Mouse (Mus musculus) liver, embryonic 15.5 days (tissue): ENCODE data around the gene Dapp1. TPM values are rescaled to one million over a fixed set of nuclear protein-coding genes. Genes with fewer than 3 reads are reported as not detected.
A peak's percentile ranks its signal among the peaks of the same experiment; 100 is the strongest.
"Not testable (repeated sequence)": the region's sequence is repeated elsewhere in the genome, so short reads cannot be mapped to it uniquely, and the experiment has no call there.

Experiments
- ATAC-seq: fragments of 200-750 bp; cut with Nextera tagmentation; 2 replicates; pipeline ENCODE4 v1.8.0; 2017; ENCODE audit warnings: moderate number of reproducible peaks, mild to moderate bottlenecking, moderate library complexity; ENCODE audit not compliant: insufficient read depth
- H3K27ac ChIP-seq: fragments of 300-500 bp; sonication (generic); replicated peaks from 2 replicates; pipeline ENCODE4 v1.5.1; 2015; ENCODE audit warnings: mild to moderate bottlenecking, inconsistent platforms
- H3K27me3 ChIP-seq: fragments of 300-500 bp; sonication (generic); 2 replicates; pipeline ENCODE4 v1.6.1; 2015; ENCODE audit warnings: mild to moderate bottlenecking, inconsistent platforms
- H3K36me3 ChIP-seq: fragments of 300-500 bp; sonication (generic); replicated peaks from 2 replicates; pipeline ENCODE4 v1.6.1; 2015; ENCODE audit warnings: moderate library complexity, mild to moderate bottlenecking, inconsistent platforms
- H3K4me1 ChIP-seq: fragments of 300-500 bp; sonication (generic); replicated peaks from 2 replicates; pipeline ENCODE4 v1.6.1; 2015; ENCODE audit warnings: inconsistent platforms
- H3K4me2 ChIP-seq: fragments of 300-500 bp; sonication (generic); 2 replicates; pipeline ENCODE4 v1.6.1; 2015; ENCODE audit warnings: moderate library complexity, mild to moderate bottlenecking, inconsistent platforms
- H3K4me3 ChIP-seq: fragments of 300-500 bp; sonication (generic); replicated peaks from 2 replicates; pipeline ENCODE4 v1.5.1; 2015; ENCODE audit warnings: mild to moderate bottlenecking, inconsistent platforms
- H3K9ac ChIP-seq: fragments of 300-500 bp; sonication (generic); 2 replicates; pipeline ENCODE4 v1.6.1; 2015; ENCODE audit warnings: moderate library complexity, mild to moderate bottlenecking, inconsistent platforms
- H3K9me3 ChIP-seq: fragments of 300-500 bp; sonication (generic); replicated peaks from 2 replicates; pipeline ENCODE4 v1.6.1; 2016; ENCODE audit warnings: inconsistent platforms
- WGBS: fragments of 180-500 bp; shearing (Covaris S2); methylation state at CpG from one replicate; pipeline ENCODE4 v1.1.7; 2015; ENCODE audit warnings: mixed read lengths; ENCODE audit not compliant: insufficient replicate concordance; 5-methylcytosine and 5-hydroxymethylcytosine counted together
- polyA plus RNA-seq: library from polyadenylated mRNA; unstranded; fragments of >200 nt; fragmentation: Nextera tagmentation; extraction: Ambion mirVana; gene quantifications from 2 replicates; pipeline ENCODE4 v1.2.1, GENCODE M21; 2015

Dapp1 gene
- polyA plus RNA-seq, 1 experiment from 2014 or later, result 12.0 TPM

GRCm38 (mm10) chr3:137954256-137954916 is 27.0 kb downstream of the Dapp1 start:
- H3K4me1 ChIP-seq, result peaks cover 95% of the 10 kb centered on the region
- WGBS, result 56% methylated on average over 23 of the region's 23 CpGs
- no peak overlapping the region for H3K4me2 ChIP-seq

GRCm38 (mm10) chr3:137952914-137953880 is 28.1 kb downstream of the Dapp1 start:
- WGBS, result 10% methylated on average over 14 of the region's 14 CpGs
- Histone ChIP-seq H3K4me3 (0 out of 2 replicates have a peak overlapping the region, but pooled peaks have one; percentile 6), H3K4me2 (peak overlapping the region; percentile 52), H3K36me3 (peaks cover 14% of the 10 kb centered on the region; the same call in 1 of the 2 replicates), H3K27ac (peak overlapping the region; percentile 85), H3K9me3 (no peaks in the 10 kb centered on the region), H3K4me1 (peaks cover 96% of the 10 kb centered on the region), H3K27me3 (no peaks in the 10 kb centered on the region), H3K9ac (no peak overlapping the region)
- peak; percentile 12 for ATAC-seq

More at GRCm38 (mm10) chr3:137954256-137954916, 27.0 kb downstream of the Dapp1 start:
- Histone ChIP-seq H3K9me3 (no peaks in the 10 kb centered on the region), H3K27me3 (no peaks in the 10 kb centered on the region), H3K4me3 (no peak overlapping the region), H3K36me3 (0 out of 2 replicates have a peak, but pooled peaks cover 2% of the 10 kb centered on the region), H3K27ac (peak overlapping the region; percentile 85), H3K9ac (no peak overlapping the region)
- ATAC-seq, result no peak

- H3K36me3 ChIP-seq, result peaks cover 18% of the 10 kb centered on the region; the same call in 1 of the 2 replicates
- no peaks in the 10 kb centered on the region for H3K9me3 ChIP-seq
- 11% methylated on average over 4 of the region's 4 CpGs for WGBS
- no peak overlapping the region for H3K4me3 ChIP-seq
- no peaks in the 10 kb centered on the region for H3K27me3 ChIP-seq
- ATAC-seq, result peak; percentile 53
- peak overlapping the region; percentile 85 for H3K27ac ChIP-seq
- peaks cover 96% of the 10 kb centered on the region for H3K4me1 ChIP-seq
- H3K9ac ChIP-seq, result peak overlapping the region; percentile 29; the same call in 1 of the 2 replicates
- peak overlapping the region; percentile 52 for H3K4me2 ChIP-seq
Observed at GRCm38 (mm10) chr3:137952225-137952913, 29.0 kb downstream of the Dapp1 start.

DNA sequence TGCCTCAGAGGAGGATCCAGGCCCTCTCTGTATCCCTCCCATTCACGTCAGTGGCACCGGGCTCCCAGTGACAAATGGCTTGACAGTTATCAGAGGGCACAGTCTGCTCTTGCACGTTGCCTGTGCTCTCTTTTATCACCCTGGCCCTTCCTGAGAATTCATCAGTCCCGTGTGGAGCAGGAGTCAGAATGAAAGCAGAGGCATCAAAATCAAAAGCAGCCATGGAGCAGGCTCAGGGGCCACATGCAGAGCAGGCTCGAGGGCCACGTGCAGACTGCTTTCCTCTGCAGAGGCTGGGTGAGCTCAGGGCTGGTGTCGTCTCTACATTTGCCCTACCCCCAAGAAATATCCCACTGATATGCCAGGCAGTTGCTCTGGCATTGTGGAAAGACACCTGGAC is 29.5 kb downstream of the Dapp1 start:
- peaks cover 18% of the 10 kb centered on the region; the same call in 1 of the 2 replicates for H3K36me3 ChIP-seq
- peak overlapping the region; percentile 29; the same call in 1 of the 2 replicates for H3K9ac ChIP-seq
- no peak overlapping the region for H3K4me3 ChIP-seq
- no peaks in the 10 kb centered on the region for H3K27me3 ChIP-seq
- peak; percentile 68 for ATAC-seq
- no peaks in the 10 kb centered on the region for H3K9me3 ChIP-seq
- WGBS, result 7% methylated on average over 7 of the region's 7 CpGs
- peak overlapping the region; percentile 85 for H3K27ac ChIP-seq
- H3K4me1 ChIP-seq, result peaks cover 94% of the 10 kb centered on the region
- H3K4me2 ChIP-seq, result peak overlapping the region; percentile 52

GRCm38 (mm10) chr3:137951302-137951701 is 30.0 kb downstream of the Dapp1 start:
- peaks cover 89% of the 10 kb centered on the region for H3K4me1 ChIP-seq
- peaks cover 18% of the 10 kb centered on the region; the same call in 1 of the 2 replicates for H3K36me3 ChIP-seq
- 64% methylated on average over 3 of the region's 3 CpGs for WGBS
- ATAC-seq, H3K4me2 ChIP-seq, H3K27me3 ChIP-seq, H3K4me3 ChIP-seq, H3K9me3 ChIP-seq, H3K9ac ChIP-seq: not testable (repeated sequence)
- H3K27ac ChIP-seq, result peak overlapping the region; percentile 85

DNA sequence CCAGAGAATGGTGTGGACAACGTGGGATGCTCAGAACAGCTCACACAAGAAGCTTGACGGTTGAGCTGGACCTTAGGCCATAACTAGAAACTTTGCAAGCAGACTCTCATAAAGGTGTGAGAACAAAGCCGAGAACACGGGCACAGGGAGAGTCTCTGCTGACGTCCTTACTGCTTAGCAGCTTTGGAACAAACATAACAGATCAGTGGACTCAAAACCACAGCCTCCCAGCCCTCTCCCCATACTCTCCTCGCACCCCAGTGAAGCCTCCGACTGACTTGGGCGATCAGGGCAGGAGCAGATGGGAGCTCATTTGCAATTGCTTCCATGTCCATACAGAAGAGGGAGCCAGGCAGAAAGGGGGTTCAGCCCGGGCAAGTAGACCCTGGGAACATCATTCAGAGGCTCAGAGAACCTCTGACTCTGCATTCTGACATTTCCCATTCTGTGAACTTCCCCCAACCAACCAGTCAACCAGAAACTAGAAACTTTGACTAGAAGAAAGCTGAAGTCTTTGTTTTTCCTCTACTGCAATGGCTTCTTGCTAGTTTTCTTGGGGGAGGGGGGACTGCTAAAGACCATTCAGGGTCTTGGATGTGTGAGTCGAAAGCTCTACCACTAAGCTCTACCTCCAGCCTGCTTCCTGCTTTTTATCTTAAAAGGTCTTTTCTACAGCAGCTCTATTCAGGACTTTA is 31.0 kb downstream of the Dapp1 start:
- H3K4me1 ChIP-seq, result peaks cover 85% of the 10 kb centered on the region
- no peak for ATAC-seq
- H3K4me3 ChIP-seq, result no peak overlapping the region
- peaks cover 27% of the 10 kb centered on the region; the same call in 1 of the 2 replicates for H3K36me3 ChIP-seq
- no peaks in the 10 kb centered on the region for H3K27me3 ChIP-seq
- 66% methylated on average over 10 of the region's 10 CpGs for WGBS
- H3K9me3 ChIP-seq, result no peaks in the 10 kb centered on the region
- peak overlapping the region; percentile 41; the same call in 1 of the 2 replicates for H3K27ac ChIP-seq
- no peak overlapping the region for H3K4me2 ChIP-seq
- H3K9ac ChIP-seq, result no peak overlapping the region

- Histone ChIP-seq H3K27me3 (no peaks in the 10 kb centered on the region), H3K4me2 (no peak overlapping the region), H3K4me3 (no peak overlapping the region), H3K27ac (peak overlapping the region; percentile 46; the same call in 1 of the 2 replicates), H3K9ac (no peak overlapping the region), H3K4me1 (peaks cover 80% of the 10 kb centered on the region), H3K36me3 (peaks cover 30% of the 10 kb centered on the region; the same call in 1 of the 2 replicates), H3K9me3 (no peaks in the 10 kb centered on the region)
- 19% methylated on average over 4 of the region's 4 CpGs for WGBS
- ATAC-seq, result no peak
Observed at GRCm38 (mm10) chr3:137947525-137947924, 33.8 kb downstream of the Dapp1 start.

DNA sequence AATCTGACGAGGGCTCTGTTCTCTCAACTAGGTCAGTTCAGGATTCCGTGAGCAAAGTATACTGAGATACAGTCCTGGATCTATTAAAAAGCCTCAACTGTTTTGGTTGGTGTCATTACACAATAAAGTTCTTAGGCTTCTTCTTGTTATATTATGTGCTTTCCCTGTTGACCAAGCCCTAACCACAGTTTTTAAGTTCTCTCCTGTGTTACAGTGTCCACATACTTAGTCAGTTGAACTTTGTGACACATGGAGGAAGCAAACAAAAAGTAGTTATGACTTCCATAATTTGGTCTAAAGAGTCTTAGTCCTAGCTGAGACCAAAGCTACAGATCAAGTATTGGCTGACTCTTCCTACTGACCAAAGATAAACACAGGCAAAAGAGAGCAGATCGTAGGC is 34.5 kb downstream of the Dapp1 start:
- Histone ChIP-seq H3K27ac (peak overlapping the region; percentile 46), H3K9me3 (no peaks in the 10 kb centered on the region), H3K27me3 (no peaks in the 10 kb centered on the region), H3K36me3 (peaks cover 30% of the 10 kb centered on the region; the same call in 1 of the 2 replicates), H3K4me3 (no peak overlapping the region), H3K4me2 (no peak overlapping the region), H3K9ac (no peak overlapping the region), H3K4me1 (peaks cover 80% of the 10 kb centered on the region)
- 69% methylated on average over 3 of the region's 3 CpGs for WGBS
- no peak for ATAC-seq

DNA sequence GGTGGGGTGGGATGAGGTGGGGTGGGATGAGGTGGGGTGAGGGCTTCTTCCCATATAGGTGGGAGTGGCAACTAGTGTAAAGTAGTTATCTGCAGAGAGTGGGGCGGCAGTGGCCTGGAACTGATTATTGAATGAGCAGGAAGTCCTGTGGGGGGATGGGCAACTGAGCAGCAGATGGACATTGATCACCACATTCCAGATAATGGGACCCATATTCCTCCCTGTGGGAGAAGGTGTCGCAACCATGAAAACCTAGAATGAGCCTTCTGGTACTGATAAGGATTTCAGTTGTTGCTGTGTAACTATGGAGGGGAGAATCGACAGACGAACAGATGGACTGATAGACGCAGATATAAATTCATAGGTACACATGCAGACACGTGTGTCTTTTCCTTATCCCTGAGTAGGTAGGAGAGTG is 37.6 kb downstream of the Dapp1 start:
- Histone ChIP-seq H3K9ac (no peak overlapping the region; the same call in 1 of the 2 replicates), H3K9me3 (no peaks in the 10 kb centered on the region), H3K27me3 (no peaks in the 10 kb centered on the region), H3K27ac (peak overlapping the region; percentile 64), H3K4me2 (peak overlapping the region; percentile 44), H3K4me1 (peaks cover 77% of the 10 kb centered on the region), H3K36me3 (peaks cover 32% of the 10 kb centered on the region), H3K4me3 (no peak overlapping the region)
- 13% methylated on average over 6 of the region's 6 CpGs for WGBS
- ATAC-seq, result peak; percentile 48

DNA sequence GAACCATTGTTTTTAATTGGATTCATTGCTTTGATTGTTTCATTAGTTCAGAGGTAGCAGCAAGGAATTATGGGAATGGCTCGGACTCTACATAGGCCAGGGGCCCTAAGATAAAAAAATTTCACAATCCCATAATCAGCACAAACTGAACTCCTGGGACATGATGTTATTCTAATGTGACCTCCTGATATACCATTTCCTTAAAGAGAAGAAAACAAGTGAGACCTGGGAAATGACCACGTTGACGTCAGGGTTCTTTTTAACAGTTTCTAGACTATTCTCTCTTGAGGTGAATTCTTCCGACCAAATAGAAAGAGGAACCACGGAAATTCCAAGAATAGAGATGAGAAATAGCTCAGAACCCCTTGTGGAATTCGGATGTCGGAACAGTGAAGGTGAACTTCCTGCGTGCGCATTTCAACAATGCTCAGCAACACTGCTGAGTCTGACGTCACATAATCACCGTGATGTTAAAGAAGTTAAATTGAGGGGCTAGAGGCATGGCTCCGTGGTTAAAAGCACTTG is 39.2 kb downstream of the Dapp1 start:
- Histone ChIP-seq H3K36me3 (peaks cover 30% of the 10 kb centered on the region), H3K27ac (0 out of 2 replicates have a peak overlapping the region, but pooled peaks have one; percentile 7), H3K9ac (no peak overlapping the region), H3K27me3 (no peaks in the 10 kb centered on the region), H3K4me3 (no peak overlapping the region), H3K4me1 (peaks cover 63% of the 10 kb centered on the region), H3K4me2 (peak overlapping the region; percentile 56; the same call in 1 of the 2 replicates), H3K9me3 (no peaks in the 10 kb centered on the region)
- WGBS, result 60% methylated on average over 12 of the region's 12 CpGs
- no peak for ATAC-seq
